Mouse (Mus musculus) monocyte, adult 2 months (primary cell): ENCODE results near the gene Lingo3.
"Not testable (repeated sequence)": the region's sequence is repeated elsewhere in the genome, so short reads cannot be mapped to it uniquely, and the experiment has no call there.

Experiments
- DNase-seq, 2 experiments: peaks; one replicate each; pipeline ENCODE4 v3.0.0; 2022; ENCODE audit warnings: low spot score in 2 of 2, low read depth in 1 of 2

The Lingo3 gene

DNA sequence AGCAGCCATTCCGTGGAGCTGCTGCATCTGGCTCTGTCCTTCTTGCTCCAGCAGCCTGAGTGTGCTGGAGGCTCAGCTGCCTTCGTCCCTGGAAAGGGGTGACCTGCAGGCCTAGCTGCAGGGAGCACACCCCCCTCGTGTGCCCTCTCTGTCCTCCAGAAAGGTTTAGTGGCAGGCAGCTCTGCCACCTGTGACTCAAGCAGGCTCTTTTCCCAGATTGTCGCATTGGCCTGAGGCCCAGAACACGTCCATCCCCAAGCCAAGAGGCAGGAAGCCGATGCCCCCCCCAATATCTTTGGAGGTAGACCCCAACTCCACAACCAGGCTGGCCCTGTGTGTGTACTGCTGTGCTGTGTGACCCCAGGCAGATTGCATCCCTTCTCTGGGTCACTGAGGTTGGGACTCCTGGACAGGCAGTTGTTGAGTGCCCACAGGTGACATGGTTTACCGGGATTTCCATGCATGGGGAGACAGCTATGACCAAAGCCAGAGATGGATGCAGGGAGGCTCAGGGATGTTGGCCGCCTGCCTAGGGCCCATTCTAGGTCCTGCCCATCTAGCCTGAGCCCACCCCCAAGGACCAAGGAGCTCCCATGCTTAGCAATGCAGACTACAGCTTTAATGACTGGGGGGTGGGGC is 1.3 kb upstream of the Lingo3 start:
- no peak for DNase-seq

- DNase-seq, result no peak
Measured at GRCm38 (mm10) chr10:80843087-80843930, 530 bp downstream of the Lingo3 start.

DNA sequence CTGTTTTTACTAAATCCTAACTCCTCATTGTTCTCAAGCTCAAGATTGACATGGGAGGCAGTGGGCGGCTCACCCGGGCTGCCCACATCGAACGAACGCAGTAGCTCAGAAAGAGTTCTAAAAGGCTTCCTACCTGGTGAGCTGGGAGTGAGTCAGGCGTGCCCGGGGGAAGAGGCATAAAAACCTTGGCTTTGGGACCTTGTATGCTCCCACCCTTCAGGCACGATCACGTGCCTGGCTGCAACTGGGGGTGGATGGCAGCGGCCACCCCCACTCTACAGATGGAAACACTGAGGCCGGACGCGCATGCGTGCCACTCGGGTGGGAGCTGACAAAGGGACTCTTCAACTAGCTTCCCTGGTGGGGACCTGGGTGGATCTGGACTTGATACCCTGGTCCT is 1.5 kb downstream of the Lingo3 start:
- no peak for DNase-seq

DNA sequence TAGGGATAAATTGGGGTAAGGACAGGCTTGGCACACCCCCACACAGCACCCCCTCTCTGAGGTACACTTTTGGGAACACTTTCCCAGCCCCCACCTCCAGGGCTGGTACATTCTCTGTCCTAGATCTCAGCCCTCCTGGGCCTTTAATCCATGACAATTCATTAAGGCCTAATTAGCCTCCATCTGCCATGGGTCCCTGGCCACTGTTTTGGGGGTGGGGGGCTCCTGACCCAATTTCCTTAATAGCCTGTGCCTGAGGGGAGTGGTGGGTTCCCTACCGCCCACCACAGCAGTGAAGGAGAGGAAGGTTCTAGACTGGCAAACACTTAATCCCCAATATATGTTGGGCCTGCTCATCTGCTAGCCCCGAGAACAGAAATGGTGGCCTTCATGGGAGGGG is 2.2 kb downstream of the Lingo3 start:
- no peak for DNase-seq

- DNase-seq, result no peak
Measured at GRCm38 (mm10) chr10:80839848-80840247, 4.0 kb downstream of the Lingo3 start.

GRCm38 (mm10) chr10:80838346-80838912 is 5.4 kb downstream of the Lingo3 start:
- no peak for DNase-seq

- DNase-seq, result no peak
Measured at GRCm38 (mm10) chr10:80837827-80838226, 6.0 kb downstream of the Lingo3 start.

DNA sequence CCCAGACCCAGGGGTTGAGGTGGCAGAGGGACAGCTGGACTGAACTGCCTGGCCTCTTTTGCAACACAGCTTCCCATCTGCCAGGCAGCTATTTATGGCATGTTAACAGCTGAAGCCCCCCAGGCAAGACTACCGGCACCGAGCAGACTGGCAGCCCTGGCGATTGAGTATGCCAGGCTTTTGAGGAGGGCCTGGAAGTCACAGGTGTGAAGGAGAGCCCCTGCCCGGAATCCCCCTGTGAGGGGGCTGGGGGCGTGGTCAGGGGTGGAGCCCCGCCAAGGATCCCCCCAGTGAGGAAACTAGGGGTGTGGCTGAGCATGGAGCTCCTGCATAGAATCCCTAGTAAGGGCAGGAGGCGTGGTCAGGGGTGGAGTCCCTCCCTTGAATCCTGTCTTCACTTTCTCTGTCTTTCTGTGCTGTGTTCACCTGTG is 6.9 kb downstream of the Lingo3 start:
- DNase-seq, result no peak

GRCm38 (mm10) chr10:80835617-80836016 is 8.2 kb downstream of the Lingo3 start:
- DNase-seq, result no peak

DNA sequence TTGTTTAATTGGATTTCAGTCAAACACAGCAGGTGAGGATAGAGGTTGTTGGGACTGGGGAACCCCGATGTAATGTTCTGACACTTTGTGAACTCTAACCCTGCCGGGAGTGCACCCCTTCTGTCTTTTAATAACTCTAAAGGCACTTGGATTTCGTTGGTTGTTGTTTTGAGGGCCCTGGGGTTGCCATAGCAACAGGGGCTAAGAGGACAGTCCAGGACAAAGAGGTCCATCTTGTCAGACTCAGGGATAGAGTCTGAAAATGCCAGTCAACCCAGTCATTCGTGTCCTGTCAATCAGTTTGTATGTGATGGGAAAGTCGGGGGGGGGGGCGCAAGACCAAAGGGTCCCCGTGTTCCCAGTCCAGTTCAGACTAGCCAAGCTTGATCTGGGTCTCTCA is 11.0 kb downstream of the Lingo3 start:
- DNase-seq, result no peak

GRCm38 (mm10) chr10:80831136-80831535 is 12.7 kb downstream of the Lingo3 start:
- no peak for DNase-seq

DNA sequence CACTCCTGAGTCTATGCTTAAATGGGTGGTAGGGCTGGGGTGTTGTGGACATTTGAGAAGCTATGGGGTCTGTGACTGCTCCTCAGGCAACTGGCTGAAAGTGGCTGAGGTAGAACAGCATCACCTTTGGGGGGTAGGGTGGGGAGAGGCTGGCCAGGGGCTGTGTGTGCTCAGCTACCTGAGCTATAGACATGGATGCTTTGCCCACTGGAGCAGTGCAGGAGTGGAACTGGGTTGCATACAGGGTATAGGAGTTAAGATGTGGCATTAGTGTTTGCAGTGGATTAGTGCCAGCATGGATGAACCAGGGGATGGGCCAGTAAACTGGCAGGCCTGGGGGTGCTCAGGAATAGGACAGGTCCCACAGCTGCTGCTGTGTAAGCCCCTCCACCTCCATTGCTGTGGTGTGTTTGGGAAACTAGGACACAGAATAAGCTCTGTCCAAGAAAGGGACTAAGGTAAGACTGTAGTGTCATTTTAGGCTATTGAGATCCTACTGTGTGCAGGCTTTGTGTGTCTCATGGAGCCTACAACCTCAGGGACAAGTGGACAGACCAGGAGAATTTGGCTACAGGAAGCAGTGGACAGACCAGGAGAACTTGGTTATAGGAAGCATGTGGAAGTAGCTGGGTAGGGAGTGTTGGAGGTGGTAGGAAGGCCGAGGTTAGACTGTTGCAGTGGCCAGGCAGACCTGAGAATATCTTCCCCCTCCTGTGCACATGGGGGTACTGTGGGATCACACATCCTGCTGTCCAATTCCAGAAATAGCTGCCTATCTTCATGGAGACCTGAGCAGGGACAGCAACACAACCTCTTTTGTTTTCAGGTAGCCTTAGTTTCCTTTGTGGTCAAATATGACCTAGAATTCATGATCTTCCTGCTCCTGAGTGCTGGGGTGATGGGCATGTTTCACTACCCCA is 14.2 kb downstream of the Lingo3 start:
- no peak for DNase-seq

DNA sequence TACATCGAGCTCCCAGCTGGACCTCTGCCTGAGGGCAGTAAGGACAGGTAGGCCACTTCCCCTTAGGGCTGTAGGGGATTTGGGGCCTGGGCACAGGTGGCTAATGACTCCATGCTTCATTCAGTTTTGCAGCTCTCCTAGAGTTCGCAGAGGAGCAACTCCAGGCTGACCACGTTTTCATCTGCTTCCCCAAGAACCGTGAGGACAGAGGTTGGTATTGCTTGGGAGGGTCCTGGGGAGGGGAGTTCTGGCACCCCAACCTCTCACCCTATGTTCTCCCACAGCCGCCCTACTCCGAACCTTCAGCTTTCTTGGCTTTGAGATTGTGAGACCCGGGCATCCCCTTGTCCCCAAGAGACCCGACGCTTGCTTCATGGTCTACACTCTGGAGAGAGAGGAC is 15.3 kb downstream of the Lingo3 start:
- not testable (repeated sequence) for DNase-seq

- DNase-seq, result no peak
Measured at GRCm38 (mm10) chr10:80827870-80828420, 15.9 kb downstream of the Lingo3 start.

DNA sequence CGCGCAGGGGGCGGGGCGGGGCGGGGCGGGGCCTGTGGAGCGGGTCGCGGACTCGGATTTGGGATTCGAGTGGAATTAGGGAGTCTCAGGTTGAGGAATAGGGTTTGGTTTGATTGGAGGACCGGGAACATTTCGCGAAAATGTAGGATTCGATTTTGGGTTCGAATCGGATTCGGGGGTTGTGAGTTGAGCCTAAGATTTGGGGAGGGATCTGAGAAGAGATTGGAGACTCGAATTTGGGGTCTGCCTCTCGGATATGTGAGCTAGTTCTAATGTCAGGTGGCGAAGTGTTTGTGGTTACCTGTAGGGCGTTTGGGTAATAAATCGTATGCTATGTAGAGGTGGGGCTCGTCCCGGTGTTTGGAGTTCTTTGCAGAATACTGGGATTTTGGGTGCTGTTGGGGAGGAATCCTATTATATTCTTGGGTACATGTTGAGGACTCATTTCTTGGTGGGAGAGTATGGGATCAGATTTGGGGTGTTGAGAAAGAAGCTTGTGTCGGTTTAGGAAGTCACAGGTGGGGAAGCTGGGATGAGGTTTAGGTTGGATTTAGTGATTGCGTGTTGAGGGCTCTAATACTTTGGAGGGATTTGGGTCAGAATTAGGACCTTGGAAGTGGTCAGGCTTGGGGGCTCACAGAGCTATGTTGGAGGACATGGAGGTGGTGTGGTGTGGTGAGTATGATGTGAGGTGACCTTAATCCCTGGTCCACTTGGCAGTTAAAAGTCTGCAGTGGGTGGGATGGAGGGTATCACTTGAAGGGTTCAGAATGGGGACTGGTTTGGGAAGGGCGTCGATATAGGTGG is 16.6 kb downstream of the Lingo3 start:
- DNase-seq, result no peak

DNA sequence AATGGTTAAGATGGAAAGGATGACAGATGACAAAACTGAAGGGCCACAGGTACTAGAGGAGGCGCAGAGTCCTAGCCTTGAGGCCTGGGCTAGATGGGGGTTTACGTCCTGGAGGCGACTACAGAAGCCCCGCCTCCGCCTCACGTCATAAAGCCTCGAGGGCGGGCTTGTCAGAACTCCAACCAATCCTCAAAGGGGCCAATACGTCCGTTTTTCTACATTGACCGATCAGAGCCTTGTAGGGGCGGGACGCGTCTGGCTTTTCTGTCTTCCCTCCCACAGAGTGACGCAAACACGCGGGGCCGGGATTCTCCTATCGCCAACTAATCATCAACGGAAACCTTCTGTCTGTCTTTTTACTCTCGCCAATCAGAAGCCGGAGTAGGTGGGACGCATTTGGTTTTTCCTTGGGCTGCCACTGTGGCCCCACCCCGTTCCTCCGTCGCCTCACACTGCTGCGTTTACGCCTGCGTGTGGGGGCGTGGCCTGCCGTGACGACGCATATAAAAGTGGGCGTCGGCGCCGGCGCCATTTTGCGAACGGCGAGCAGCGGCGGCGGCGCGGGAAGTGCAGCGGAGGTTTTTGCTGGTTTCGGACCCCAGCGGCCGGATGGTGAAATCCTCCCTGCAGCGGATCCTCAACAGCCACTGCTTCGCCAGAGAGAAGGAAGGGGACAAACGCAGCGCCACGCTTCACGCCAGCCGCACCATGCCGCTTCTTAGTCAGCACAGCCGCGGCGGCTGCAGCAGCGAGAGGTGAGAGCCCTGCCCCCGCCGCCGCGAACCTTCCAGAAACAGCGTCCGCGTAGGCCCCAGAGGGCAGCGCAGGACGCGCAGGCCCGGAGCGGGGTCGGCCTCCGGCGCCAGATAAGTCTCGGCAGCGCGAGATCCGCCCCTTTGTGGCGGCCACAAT is 17.4 kb downstream of the Lingo3 start, which contains the start of gene Oaz1:
Gene Oaz1 (plus strand): TSS at position 506 of the 912 bp plus-strand sequence.
- DNase-seq, result peak; percentile 97 to 98

DNA sequence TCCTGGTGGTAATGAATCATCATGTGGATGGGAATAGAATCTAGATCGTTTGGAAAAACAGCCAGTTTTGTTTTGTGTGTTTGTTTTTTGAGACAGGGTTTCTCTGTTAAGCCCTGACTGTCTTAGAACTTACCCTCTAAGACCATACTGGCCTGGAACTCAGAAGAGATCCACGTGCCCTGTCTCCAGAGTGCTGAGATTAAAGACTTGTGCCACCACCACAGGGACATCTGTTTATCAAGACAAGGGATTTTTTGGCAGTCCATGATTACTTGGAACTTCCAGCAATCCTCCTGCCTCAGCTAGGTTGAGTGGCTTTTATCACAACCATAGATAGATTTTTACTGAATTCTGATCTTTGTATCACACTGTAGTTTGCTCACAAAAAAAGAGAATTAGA is 19.0 kb downstream of the Lingo3 start:
- DNase-seq, result no peak

DNA sequence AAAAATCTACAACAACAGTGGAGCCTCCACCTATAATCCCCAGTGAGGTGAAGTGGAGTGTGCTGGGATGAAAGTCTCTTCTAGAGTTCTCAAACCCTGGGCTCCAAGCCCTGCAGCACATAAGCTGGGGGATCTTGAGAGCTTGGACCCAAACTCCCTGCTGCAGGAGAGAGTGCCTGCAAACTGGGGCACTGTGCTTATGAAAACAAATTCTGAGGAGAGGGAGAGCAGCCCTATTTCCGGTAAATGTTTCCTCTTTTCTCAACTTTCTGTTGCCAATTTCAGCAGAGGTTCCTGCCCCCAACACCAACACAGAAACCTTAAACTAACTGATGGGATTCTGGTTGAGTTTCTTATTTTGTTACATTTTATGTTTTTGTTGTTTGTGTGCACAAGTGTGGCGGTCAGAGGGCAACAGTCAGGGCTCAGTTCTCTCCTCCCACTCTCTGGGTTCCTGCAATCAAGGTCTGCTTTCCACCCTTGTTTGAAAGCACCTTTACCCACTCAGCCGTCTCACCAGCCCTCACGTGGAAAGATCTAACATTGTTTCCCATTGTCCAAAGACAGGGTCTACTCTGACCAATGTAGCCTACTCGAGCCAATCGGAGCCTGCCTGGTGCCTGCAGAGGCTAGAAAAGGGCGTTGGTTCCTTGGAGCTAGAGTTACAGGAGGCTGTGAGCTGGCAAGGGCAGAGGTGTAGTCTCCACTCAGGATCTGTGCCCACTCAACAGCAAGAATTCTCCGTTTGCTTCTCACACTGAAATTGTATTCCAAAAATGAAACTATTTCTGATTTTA is 19.8 kb downstream of the Lingo3 start:
- DNase-seq, result no peak
